Mouse (Mus musculus) kidney, adult 9 months (tissue): Measurements from ENCODE around the gene Tmem200c.

Experiments used
- DNase-seq: peaks from one replicate; pipeline ENCODE4 v3.0.0; 2022

The Tmem200c gene

GRCm38 (mm10) chr17:68826323-68826722, at the start of gene Tmem200c:
TSS of gene Tmem200c (plus strand) at chr17:68826623.
- no peak for DNase-seq

DNA sequence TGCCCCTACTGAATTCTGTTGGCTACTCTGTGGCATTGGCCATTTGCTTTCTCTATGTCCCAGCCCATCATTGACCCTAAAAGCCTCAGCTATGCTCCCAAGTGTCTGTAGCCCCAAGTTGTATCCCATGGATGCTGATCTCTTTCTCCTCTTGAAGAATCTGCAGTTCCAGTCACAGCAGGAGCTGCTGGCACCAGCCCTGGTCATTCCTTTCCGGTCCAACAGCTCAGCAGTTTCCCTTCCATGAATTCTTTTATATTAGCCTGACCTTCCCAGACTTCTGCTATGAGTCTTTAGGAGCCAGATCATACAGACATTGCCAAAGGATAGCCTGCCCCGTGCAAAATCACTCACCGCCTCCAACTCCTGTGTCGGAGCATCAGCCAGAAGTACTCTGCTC, 32.7 kb upstream of the Tmem200c start:
- DNase-seq = no peak

DNA sequence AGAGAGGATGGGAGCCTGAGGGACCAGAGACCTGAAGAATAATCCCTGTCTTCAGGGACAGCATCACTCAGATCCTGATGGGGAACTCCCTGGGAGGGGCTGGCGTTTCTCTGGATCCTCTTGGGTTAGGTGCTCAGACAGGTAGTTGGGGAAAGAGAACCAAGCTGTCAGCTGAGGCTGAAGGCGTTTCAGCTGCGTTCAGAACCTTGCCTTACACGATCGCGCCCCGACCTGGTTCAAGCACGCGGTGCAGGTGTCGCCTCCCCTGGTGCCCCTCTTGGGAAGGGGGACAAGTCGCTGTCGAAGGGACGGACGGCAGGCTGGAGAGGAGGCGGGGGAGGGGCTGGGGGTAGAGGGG, 10.2 kb downstream of the Tmem200c start:
- no peak for DNase-seq

GRCm38 (mm10) chr17:68837013-68837858, 10.8 kb downstream of the Tmem200c start:
- no peak for DNase-seq

- no peak for DNase-seq
These were observed 11.4 kb downstream of the Tmem200c start for GRCm38 (mm10) chr17:68837859-68838194.

- no peak for DNase-seq
These were observed 13.6 kb downstream of the Tmem200c start for GRCm38 (mm10) chr17:68839888-68840571.

DNA sequence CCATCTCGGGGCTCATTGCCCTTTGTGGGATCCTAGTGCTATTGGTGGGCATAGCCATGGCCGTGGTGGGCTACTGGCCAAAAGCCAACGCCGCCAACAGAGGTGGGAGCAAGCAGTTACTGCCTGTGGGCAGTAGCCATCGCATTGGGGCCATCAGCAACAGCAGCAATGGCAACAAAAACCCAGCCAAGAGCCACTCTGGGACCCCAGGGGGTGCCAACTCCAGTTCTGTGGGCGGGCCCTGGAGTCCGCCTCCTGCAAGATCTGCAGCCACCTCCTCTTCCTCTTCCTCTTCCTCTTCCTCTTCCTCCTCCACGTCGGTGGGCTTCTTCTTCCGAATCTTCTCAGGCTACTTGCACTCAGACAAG, 14.1 kb downstream of the Tmem200c start:
- no peak for DNase-seq

DNA sequence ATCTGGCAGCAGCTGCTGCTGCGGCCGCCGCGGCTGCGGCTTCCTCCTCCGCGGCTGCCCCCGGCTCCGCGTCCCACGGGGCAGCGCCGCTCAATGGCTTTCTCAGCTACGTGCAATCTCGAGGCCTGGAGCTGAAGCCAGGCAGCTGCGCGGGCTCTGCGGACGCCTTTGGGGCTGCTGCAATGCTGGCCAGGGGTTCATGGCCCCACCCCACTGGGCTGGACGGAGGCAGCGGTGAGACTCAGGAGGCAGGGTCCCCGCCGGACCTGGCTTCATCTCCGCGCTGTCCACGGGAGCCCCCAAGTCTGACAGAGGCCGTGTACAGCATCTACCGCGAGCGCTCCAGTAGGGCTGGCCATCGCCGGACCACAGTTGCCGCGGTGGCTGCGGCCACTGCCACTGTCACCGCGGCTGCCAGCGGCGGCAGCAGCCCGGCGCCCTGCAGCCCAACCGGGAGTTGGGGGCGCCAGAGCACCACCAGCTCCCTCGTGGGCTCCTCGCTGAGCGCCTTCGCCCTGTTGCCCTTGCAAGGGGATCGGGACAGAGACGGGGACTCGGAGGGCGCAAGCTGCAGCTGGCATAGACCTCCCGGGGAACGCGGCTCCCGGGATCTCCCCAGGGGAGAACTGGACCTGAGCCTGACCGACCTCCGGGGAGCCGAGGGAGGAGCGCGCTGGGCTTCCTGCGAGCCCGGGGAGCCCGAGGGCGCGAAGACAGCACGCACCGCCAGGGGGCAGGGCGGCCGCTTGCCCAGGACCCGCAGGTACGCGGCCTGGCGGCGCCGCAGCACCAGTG, 14.9 kb downstream of the Tmem200c start:
- peak; percentile 44 for DNase-seq

- no peak for DNase-seq
These were observed 15.4 kb downstream of the Tmem200c start for GRCm38 (mm10) chr17:68841892-68842252.

GRCm38 (mm10) chr17:68845931-68846330, 19.5 kb downstream of the Tmem200c start:
- no peak for DNase-seq

DNA sequence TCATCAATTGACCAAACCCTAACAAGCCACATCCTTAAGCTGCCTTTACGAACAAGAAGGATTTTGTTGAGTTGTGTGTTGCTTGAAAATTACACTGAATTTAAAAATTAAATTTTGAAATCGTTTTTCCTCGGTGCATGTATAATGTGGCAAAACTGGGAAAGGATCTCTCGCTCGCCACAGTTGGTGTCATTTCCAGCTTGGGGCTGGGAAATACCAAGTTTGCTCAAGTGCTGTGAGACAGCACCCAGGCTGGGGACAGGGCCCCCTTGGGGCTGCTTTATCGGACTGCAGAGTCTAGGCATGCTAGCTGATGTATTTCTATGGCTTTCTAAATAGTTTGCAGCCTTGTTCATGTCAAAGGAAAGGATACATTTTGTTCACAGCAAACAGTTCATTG, 22.3 kb downstream of the Tmem200c start:
- DNase-seq = no peak

DNA sequence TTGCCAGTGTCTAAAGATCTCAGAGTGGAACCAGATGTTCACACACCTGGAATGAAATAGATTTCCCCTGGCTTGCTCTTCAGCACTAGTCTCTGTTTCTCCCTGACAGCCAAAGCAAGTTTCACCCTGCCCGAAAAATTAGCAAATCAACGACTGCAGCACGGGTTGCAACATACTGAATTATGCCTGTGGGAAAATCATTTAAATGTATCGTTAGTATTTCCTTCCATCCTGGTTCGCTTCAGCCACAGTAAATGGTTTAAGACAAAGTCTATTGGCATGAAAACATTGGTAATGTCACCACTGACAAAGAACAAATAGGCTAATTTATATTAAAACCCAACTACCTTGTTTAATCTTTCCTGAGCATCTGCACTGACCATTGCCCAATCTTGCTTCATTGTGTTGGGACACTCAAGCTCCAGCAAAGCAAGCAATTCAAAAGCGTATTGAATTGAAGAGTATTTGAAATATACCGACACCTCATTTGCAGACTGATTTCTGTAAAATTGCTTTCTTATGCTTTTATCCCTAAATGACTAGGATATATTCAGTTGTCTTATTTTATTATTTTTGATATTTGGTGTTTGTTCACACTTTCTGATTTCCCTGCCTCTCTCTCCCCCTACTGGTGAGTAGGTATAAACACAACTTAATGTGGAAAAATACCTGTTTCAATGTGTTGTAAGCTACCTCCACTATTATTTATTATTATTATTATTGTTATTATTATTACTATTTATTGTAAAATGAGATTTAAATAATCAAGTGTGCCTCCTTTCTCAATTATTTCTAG, 25.9 kb downstream of the Tmem200c start:
- no peak for DNase-seq

DNA sequence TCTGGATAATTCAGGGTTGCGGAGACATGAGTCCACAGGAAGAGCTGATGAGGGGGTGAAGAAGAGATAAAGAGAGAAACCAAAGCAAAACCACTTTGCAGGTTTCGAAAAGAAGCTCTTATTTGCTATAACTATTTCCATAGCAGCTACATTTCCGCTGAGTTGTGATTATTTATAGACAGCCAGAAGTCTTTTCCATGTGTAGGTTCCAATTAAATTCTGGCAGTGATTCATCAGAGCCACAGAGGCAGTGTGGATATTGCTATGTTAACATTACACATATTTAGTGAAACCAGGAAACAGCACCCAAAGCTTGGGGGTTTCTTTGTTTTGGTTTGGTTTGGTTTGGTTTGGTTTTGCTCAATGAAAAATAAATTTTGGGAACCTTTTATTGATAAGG, 37.8 kb downstream of the Tmem200c start:
- DNase-seq = no peak

- no peak for DNase-seq
These were observed 42.0 kb downstream of the Tmem200c start for GRCm38 (mm10) chr17:68868439-68868838.

GRCm38 (mm10) chr17:68874021-68874420, 47.6 kb downstream of the Tmem200c start:
- no peak for DNase-seq

- DNase-seq = no peak
These were observed 48.8 kb downstream of the Tmem200c start for GRCm38 (mm10) chr17:68875251-68875650.

DNA sequence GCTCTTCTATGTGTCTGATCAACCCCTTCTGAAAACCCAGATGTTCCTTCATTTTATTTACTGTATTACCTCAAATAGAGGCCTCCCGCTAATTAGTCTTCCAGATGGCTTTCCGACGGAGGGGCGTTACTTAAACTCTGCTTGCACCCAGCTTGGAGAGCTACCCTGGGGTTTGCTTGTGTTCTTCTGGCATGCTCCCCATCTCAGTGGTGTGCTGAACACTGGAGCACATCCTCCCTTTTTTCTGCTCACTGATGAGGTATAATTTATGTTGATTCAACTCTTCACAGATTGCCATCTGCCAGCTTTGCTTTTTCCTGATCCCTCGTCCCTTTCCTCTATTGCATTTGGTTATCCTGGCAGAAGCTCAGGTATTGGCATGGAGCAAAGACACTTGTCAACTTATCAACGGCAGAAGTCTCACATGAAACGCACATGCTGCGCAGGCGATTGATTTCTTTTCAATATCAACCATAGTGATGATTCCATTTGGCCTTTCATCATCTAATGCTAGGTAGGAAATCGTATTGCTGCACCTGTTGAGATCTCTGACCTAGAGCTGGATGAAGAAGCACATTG, 49.6 kb downstream of the Tmem200c start:
- DNase-seq = no peak

GRCm38 (mm10) chr17:68881725-68882524, 55.5 kb downstream of the Tmem200c start:
- peak; percentile 55 for DNase-seq

GRCm38 (mm10) chr17:68883474-68884083, 57.2 kb downstream of the Tmem200c start:
- DNase-seq = no peak

- DNase-seq = no peak
These were observed 64.2 kb downstream of the Tmem200c start for GRCm38 (mm10) chr17:68890672-68891071.
